Mouse (Mus musculus): Measurements from ENCODE around the gene Aqp2. TPM values are rescaled to one million over a fixed set of nuclear protein-coding genes. Genes with fewer than 3 reads are reported as not detected.

Aqp2 gene
- total RNA-seq, 2 experiments from 2014 or later: not detected

GRCm38 (mm10) chr15:99615246-99615645, 36.4 kb downstream of the Aqp2 start:
- DNase-seq (ENCODE audit: low spot score in 2 of 2): no peak

- DNase-seq (ENCODE audit: low spot score in 2 of 2): no peak
These were observed 39.7 kb downstream of the Aqp2 start for GRCm38 (mm10) chr15:99618595-99618994.

GRCm38 (mm10) chr15:99619821-99620220, 41.0 kb downstream of the Aqp2 start:
- DNase-seq (ENCODE audit: low spot score in 2 of 2): no peak

- DNase-seq (ENCODE audit: low spot score in 2 of 2): no peak
These were observed 43.2 kb downstream of the Aqp2 start for GRCm38 (mm10) chr15:99622063-99622462.

- DNase-seq (ENCODE audit: low spot score in 2 of 2): no peak
These were observed 52.8 kb downstream of the Aqp2 start for GRCm38 (mm10) chr15:99631618-99632017.

Other genes with a start within 250 kb of the Aqp2 start
- 10 to 100 TPM; 13.8 to 18.0 TPM for gene Fmnl3, start 208.6 kb upstream of the Aqp2 start, total RNA-seq (2021)
- gene Tmbim6, start 186.2 kb upstream of the Aqp2 start, total RNA-seq (2021): 100 to 1,000 TPM; 356 to 357 TPM
- gene Nckap5l, start 121.3 kb upstream of the Aqp2 start, total RNA-seq (2021): 10 to 100 TPM; 32.5 to 38.1 TPM
- 1 to 10 TPM; 5.1 to 5.5 TPM for gene Bcdin3d, start 104.3 kb upstream of the Aqp2 start, total RNA-seq (2021)
- 100 to 1,000 TPM in 1 of 2 experiments, 10 to 100 TPM in 1; 98.1 to 101 TPM for gene Faim2, start 50.9 kb upstream of the Aqp2 start, total RNA-seq (2021)
- under 1 TPM; 0.32 to 0.62 TPM for gene Aqp5, start 11.7 kb downstream of the Aqp2 start, total RNA-seq (2021)
- not detected for gene Aqp6, start 22.3 kb downstream of the Aqp2 start, total RNA-seq (2021)
- gene Racgap1, start 72.6 kb downstream of the Aqp2 start, total RNA-seq (2021): 10 to 100 TPM; 13.6 TPM
- 10 to 100 TPM; 50.7 to 54.6 TPM for gene Asic1, start 91.3 kb downstream of the Aqp2 start, total RNA-seq (2021)
- 10 to 100 TPM; 89.4 to 94.3 TPM for gene Smarcd1, start 123.1 kb downstream of the Aqp2 start, total RNA-seq (2021)
- 1 to 10 TPM; 1.5 to 2.2 TPM for gene Gm17349, start 126.4 kb downstream of the Aqp2 start, total RNA-seq (2021)
- gene Gpd1, start 138.5 kb downstream of the Aqp2 start, total RNA-seq (2021): 10 to 100 TPM; 35.3 to 39.3 TPM
- 100 to 1,000 TPM in 1 of 2 experiments, 10 to 100 TPM in 1; 97.4 to 107 TPM for gene Cox14, start 146.6 kb downstream of the Aqp2 start, total RNA-seq (2021)
- gene Cers5, start 193.8 kb downstream of the Aqp2 start, total RNA-seq (2021): 10 to 100 TPM; 39.0 to 44.3 TPM

All from layer of hippocampus, postnatal 10 days (tissue).